Mouse (Mus musculus): Measurements from ENCODE around the gene Gm17657. TPM values are rescaled to one million over a fixed set of nuclear protein-coding genes. Genes with fewer than 3 reads are reported as not detected.
"Not testable (repeated sequence)": the region's sequence is repeated elsewhere in the genome, so short reads cannot be mapped to it uniquely, and the experiment has no call there.

The Gm17657 gene
- polyA plus RNA-seq, 1 experiment from 2014 or later: not detected

DNA sequence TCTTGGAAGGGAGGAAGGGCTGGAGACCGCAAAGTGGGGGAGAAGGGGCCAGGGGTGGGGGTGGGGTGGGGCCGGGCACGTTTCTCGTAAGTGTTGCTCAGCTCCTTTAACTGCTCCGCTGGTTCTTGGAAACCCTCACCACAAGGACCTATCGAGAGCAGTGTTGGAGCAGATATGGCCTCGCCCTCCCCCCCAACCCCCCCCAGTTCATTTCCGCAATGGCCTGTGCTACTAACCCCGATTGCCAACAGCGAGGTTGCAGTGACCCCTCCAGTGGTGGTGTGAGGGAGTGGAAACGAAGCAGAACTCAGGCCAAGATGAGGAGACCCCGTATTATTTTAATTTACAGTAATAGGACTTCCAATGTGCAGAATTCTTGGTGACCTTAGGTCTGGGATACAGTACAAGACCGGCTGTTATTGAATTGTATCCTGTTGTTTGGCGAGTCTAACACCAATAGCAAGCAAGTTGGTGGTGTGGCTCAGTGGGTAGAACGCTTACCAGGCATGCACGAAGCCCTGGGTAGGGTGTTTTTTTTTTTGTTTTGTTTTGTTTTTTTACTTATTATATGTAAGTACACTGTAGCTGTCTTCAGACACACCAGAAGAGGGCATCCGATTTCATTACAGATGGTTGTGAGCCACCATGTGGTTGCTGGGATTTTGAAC lies 48.5 kb downstream of the Gm17657 start:
- peak; percentile 88 for ATAC-seq (ENCODE audit: insufficient read depth)
- H3K4me2 ChIP-seq: peak overlapping the region; percentile 57
- H3K9me3 ChIP-seq (replicated peaks): no peaks in the 10 kb centered on the region
- peak overlapping the region; percentile 96 for H3K27ac ChIP-seq (replicated peaks)
- no peaks in the 10 kb centered on the region for H3K27me3 ChIP-seq
- H3K9ac ChIP-seq: peak overlapping the region; percentile 60
- WGBS (ENCODE audit: insufficient replicate concordance): 14% methylated on average over 17 of the region's 17 CpGs
- H3K4me1 ChIP-seq (replicated peaks): peaks cover 93% of the 10 kb centered on the region
- peak overlapping the region; percentile 25 for H3K4me3 ChIP-seq (replicated peaks)
- H3K36me3 ChIP-seq (replicated peaks): peaks cover 10% of the 10 kb centered on the region

DNA sequence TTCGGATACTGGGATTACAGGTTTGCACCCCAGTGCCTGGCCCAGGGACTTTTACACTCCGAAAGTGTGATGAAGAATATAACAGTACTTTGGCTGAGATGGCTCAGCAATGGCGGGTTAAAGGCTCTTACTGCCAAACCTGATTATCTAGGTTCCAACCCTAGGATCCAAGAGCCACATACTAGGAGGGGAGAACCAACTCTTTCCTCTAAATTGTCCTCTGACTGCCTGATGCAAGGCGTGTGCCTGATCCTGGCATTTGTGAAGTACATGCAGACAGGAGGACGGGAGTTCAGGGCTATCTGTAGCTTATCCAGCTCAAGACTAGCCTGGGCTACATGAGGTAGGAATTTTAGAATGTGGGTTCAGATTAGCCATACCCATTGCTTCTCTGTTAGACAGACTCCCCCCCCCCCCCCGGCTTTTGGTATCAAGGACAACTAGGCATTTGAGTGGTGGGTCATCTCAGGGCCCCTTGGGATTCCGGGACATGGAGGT lies 49.1 kb downstream of the Gm17657 start:
- Histone ChIP-seq H3K9ac (peak overlapping the region; percentile 60), H3K4me2 (peak overlapping the region; percentile 57), H3K4me1 (replicated peaks) (peaks cover 89% of the 10 kb centered on the region), H3K36me3 (replicated peaks) (peaks cover 15% of the 10 kb centered on the region), H3K4me3 (replicated peaks) (peak overlapping the region; percentile 25), H3K9me3 (replicated peaks) (no peaks in the 10 kb centered on the region), H3K27me3 (no peaks in the 10 kb centered on the region), H3K27ac (replicated peaks) (peak overlapping the region; percentile 96)
- 22% methylated on average over 7 of the region's 7 CpGs for WGBS (ENCODE audit: insufficient replicate concordance)
- ATAC-seq (ENCODE audit: insufficient read depth): peak; percentile 34

DNA sequence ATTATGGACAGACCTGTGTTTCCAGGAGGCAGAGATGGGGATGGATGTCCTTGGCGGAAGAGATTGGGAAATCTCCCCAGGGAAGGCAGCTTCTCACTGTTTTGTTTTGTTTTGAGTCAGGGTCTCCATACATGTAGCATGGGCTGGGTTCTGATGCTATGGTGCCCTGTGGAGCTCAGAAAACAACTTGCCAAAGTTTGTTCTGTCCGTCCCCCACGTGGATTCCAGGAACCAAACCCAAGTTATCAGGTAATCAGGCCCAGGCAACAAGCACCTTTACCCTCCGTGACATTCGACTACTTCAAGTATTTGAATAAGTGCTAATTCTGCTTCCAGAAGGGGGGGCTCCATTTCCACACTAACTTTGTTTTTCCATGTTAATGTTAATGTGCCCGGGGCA lies 49.9 kb downstream of the Gm17657 start:
- ATAC-seq (ENCODE audit: insufficient read depth): peak; percentile 55

DNA sequence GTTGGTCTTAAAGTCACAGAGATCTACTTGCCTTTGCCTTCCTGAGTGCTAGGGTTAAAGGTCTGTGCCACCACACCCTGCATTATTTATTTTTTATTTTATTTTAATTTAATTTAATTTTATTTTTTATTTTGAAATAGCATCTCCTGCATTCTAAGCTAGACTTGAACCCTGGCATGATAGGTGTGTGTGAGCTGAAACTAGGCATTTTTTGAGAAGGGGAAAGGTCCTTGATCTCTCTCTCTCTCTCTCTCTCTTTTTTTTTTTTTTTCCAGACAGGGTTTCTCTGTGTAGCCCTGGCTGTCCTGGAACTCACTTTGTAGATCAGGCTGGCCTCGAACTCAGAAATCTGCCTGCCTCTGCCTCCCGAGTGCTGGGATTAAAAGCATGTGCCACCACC lies 50.5 kb downstream of the Gm17657 start:
- WGBS (ENCODE audit: insufficient replicate concordance): 56% methylated on average over 2 of the region's 2 CpGs
- peaks cover 28% of the 10 kb centered on the region for H3K36me3 ChIP-seq (replicated peaks)
- H3K27ac ChIP-seq (replicated peaks): peak overlapping the region; percentile 96
- peak overlapping the region; percentile 60 for H3K9ac ChIP-seq
- not testable (repeated sequence) for H3K27me3 ChIP-seq; H3K9me3 ChIP-seq (replicated peaks); ATAC-seq (ENCODE audit: insufficient read depth); H3K4me3 ChIP-seq (replicated peaks)
- H3K4me1 ChIP-seq (replicated peaks): peaks cover 96% of the 10 kb centered on the region
- H3K4me2 ChIP-seq: peak overlapping the region; percentile 57

More for the DNA sequence above, 49.9 kb downstream of the Gm17657 start:
- Histone ChIP-seq H3K4me1 (replicated peaks) (peaks cover 96% of the 10 kb centered on the region), H3K27me3 (no peaks in the 10 kb centered on the region), H3K9ac (peak overlapping the region; percentile 60), H3K27ac (replicated peaks) (peak overlapping the region; percentile 96), H3K4me3 (replicated peaks) (no peak overlapping the region), H3K4me2 (peak overlapping the region; percentile 57), H3K36me3 (replicated peaks) (peaks cover 22% of the 10 kb centered on the region), H3K9me3 (replicated peaks) (no peaks in the 10 kb centered on the region)
- 20% methylated on average over 6 of the region's 6 CpGs for WGBS (ENCODE audit: insufficient replicate concordance)

DNA sequence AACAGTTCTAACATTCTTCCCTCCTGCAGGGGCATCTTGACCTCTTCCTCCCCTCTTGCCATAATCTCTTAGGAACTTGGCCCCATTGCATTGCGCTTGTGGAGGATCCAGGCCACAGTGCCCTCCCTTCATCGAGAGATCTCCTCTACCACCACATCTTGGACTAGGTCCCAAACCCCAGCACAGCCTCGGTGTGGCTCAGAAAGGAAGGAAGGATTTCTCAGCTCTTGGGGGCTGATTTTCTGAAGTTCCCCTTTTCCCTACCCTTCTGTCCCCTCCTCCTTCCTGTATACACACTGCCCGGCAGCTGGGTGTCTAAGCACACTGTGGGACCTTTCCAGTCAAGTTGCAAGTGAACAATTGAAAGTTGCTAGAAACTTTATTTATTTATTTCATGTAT lies 51.4 kb downstream of the Gm17657 start:
- H3K27ac ChIP-seq (replicated peaks): peak overlapping the region; percentile 96
- H3K4me3 ChIP-seq (replicated peaks): no peak overlapping the region
- H3K9me3 ChIP-seq (replicated peaks): no peaks in the 10 kb centered on the region
- H3K9ac ChIP-seq: peak overlapping the region; percentile 41; the same call in 1 of the 2 replicates
- no peak for ATAC-seq (ENCODE audit: insufficient read depth)
- no peaks in the 10 kb centered on the region for H3K27me3 ChIP-seq
- WGBS (ENCODE audit: insufficient replicate concordance): 9% methylated on average over 4 of the region's 4 CpGs
- H3K4me1 ChIP-seq (replicated peaks): peaks cover 96% of the 10 kb centered on the region
- peak overlapping the region; percentile 34 for H3K4me2 ChIP-seq
- H3K36me3 ChIP-seq (replicated peaks): peaks cover 37% of the 10 kb centered on the region

DNA sequence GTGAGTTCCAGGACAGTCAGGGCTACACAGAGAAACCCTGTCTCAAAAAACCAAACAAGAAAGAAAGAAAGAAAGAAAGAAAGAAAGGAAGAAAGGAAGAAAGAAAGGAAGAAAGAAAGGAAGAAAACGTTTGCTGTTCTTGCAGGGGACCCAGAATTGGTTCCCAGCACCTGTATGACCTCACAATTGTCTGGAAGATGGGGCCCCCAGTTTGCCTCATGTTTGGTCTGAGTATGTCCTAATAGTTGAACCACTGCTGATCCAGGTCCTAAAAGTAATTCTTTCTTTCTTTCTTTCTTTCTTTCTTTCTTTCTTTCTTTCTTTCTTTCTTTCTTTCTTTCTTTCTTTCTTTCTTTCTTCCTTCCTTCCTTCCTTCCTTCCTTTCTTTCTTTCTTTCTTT lies 52.0 kb downstream of the Gm17657 start:
- 39% methylated on average over 1 of the region's 1 CpGs for WGBS (ENCODE audit: insufficient replicate concordance)
- Histone ChIP-seq H3K36me3 (replicated peaks) (peaks cover 41% of the 10 kb centered on the region), H3K4me1 (replicated peaks) (peaks cover 92% of the 10 kb centered on the region), H3K27ac (replicated peaks) (peak overlapping the region; percentile 96)
- not testable (repeated sequence) for H3K4me2 ChIP-seq; H3K4me3 ChIP-seq (replicated peaks); H3K27me3 ChIP-seq; ATAC-seq (ENCODE audit: insufficient read depth); H3K9ac ChIP-seq; H3K9me3 ChIP-seq (replicated peaks)

DNA sequence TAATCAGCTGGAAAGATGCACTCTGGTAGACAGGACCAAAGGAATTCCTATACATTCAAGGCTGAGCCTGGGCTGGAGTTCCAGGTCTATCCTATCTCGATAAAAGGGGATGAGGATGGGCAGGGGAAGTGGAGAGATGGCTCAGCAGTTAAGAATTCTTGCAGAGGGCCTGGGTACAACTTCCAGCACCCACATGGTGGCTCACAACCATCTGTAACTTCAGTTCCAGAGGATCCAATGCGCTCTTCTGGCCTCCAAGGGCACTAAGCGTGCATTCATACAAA lies 52.4 kb downstream of the Gm17657 start:
- no peak for ATAC-seq (ENCODE audit: insufficient read depth)
- Histone ChIP-seq H3K9ac (peak overlapping the region; percentile 25), H3K4me1 (replicated peaks) (peaks cover 87% of the 10 kb centered on the region), H3K27me3 (no peaks in the 10 kb centered on the region), H3K27ac (replicated peaks) (peak overlapping the region; percentile 96), H3K4me3 (replicated peaks) (no peak overlapping the region), H3K9me3 (replicated peaks) (no peaks in the 10 kb centered on the region), H3K4me2 (peak overlapping the region; percentile 24; the same call in 1 of the 2 replicates), H3K36me3 (replicated peaks) (peaks cover 46% of the 10 kb centered on the region)
- WGBS (ENCODE audit: insufficient replicate concordance): 62% methylated on average over 3 of the region's 3 CpGs

DNA sequence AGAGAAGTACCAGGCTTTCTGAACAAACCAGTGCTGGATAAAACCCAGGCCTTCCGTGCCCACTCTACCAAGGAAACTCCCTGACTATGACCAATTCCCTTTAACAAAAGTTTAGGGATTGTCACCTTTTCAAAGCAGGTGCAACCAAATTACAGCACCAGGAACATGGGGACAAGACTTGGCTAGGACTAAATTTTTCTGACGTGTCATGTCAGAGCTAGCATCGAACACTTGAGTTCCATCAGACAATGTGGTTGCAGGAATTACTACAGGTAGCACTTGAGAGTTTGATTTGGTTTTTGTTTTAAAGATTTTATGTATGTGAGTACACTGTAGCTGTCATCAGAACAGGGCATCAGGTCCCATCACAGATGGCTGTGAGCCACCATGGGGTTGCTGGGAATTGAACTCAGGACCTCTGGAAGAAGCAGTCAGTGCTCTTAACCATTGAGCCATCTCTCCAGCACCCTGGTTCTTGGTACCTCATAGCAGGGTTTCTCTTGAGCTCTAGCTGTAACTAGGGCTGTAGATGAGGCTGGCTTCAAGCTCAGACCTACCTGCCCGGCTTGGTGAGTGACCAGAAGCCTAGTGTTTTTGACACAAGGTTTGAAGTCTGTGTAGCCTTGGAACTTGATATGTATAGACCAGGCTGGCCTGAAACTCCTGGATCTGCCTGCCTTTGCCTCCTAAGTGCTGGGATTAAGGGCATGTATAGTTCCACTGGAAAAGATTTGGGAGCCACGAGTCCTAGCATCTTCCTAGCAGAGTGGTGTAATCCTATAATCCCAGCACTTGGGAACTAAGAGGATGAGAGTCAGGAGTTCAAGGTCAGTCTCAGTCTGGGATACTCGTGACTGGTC lies 53.0 kb downstream of the Gm17657 start:
- H3K36me3 ChIP-seq (replicated peaks): peaks cover 52% of the 10 kb centered on the region
- no peaks in the 10 kb centered on the region for H3K27me3 ChIP-seq
- no peak overlapping the region; the same call in 1 of the 2 replicates for H3K4me3 ChIP-seq (replicated peaks)
- no peaks in the 10 kb centered on the region for H3K9me3 ChIP-seq (replicated peaks)
- peaks cover 81% of the 10 kb centered on the region for H3K4me1 ChIP-seq (replicated peaks)
- peak overlapping the region; percentile 96 for H3K27ac ChIP-seq (replicated peaks)
- peak overlapping the region; percentile 25; the same call in 1 of the 2 replicates for H3K9ac ChIP-seq
- WGBS (ENCODE audit: insufficient replicate concordance): 70% methylated on average over 6 of the region's 6 CpGs
- ATAC-seq (ENCODE audit: insufficient read depth): no peak
- peak overlapping the region; percentile 24 for H3K4me2 ChIP-seq

DNA sequence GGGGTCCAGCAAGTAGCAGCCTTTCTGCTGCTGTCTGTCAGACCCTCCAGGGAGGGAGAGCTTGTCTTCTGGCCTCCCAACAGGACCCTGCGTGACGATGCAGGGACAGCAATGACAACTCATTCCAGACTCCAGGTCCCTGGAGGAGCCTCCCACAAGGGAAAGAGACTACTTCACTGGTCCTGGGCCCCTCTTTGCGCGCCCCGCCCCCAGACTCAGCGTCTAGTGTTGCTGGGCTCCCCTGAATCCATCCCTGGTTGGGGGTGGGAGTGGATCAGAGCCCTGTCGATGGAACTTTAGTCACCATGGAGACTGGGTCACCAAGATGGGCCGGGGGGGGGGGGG lies 54.7 kb downstream of the Gm17657 start:
- H3K4me1 ChIP-seq (replicated peaks): peaks cover 64% of the 10 kb centered on the region
- H3K9ac ChIP-seq: peak overlapping the region; percentile 100
- H3K4me2 ChIP-seq: peak overlapping the region; percentile 73

DNA sequence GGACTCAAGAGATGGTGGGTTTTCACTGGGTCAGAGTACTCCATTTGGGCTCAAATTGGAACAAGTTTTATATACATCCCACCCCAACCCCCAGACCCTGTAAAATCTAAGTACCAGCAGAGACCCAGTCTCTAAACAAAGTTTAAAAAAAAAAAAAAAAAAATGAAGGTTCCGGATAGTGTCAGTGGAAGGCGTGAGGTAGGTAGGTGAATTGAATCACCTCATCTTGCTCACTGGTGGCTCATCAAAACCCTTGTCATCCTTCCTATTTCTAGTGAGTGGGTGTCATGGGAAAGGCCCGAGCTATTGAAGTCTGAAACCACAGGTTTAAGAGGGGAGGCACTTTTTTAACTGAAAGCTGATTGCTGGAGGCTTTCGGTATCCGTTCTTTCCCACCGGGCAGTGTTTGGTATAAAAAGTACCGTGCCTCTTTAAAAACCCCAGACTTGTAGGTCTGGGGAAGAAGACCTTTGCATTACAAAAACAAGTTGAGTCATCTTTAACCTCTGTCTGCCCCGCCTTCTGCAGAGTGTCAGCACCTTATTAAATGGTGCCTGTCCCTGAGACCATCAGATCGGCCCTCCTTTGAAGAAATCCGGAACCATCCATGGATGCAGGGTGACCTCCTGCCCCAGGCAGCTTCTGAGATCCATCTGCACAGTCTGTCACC lies 55.2 kb downstream of the Gm17657 start:
- no peak for ATAC-seq (ENCODE audit: insufficient read depth)
- 49% methylated on average over 10 of the region's 10 CpGs for WGBS (ENCODE audit: insufficient replicate concordance)
- H3K36me3 ChIP-seq (replicated peaks): peaks cover 53% of the 10 kb centered on the region
- no peaks in the 10 kb centered on the region for H3K9me3 ChIP-seq (replicated peaks)
- peaks cover 64% of the 10 kb centered on the region for H3K4me1 ChIP-seq (replicated peaks)
- no peaks in the 10 kb centered on the region for H3K27me3 ChIP-seq
- peak overlapping the region; percentile 99 for H3K27ac ChIP-seq (replicated peaks)
- H3K4me2 ChIP-seq: peak overlapping the region; percentile 73
- H3K9ac ChIP-seq: peak overlapping the region; percentile 100
- H3K4me3 ChIP-seq (replicated peaks): peak overlapping the region; percentile 99

More for the DNA sequence above, 54.7 kb downstream of the Gm17657 start:
- peaks cover 53% of the 10 kb centered on the region for H3K36me3 ChIP-seq (replicated peaks)
- H3K27ac ChIP-seq (replicated peaks): peak overlapping the region; percentile 99
- no peaks in the 10 kb centered on the region for H3K27me3 ChIP-seq
- no peak for ATAC-seq (ENCODE audit: insufficient read depth)
- no peaks in the 10 kb centered on the region for H3K9me3 ChIP-seq (replicated peaks)
- 49% methylated on average over 8 of the region's 8 CpGs for WGBS (ENCODE audit: insufficient replicate concordance)
- H3K4me3 ChIP-seq (replicated peaks): peak overlapping the region; percentile 99
